Mouse (Mus musculus) Muller cell, postnatal 12 days (primary cell): ENCODE results near the gene Anapc4.

Experiments
- DNase-seq: peaks from one replicate; pipeline ENCODE4 v3.0.0-alpha.2; 2015; ENCODE audit errors: inconsistent ontology term

Anapc4 gene

GRCm38 (mm10) chr5:52833761-52834274, at the start of gene Anapc4:
Gene Anapc4 (plus strand): TSS chr5:52834012.
- peak; percentile 99 for DNase-seq

- peak; percentile 76 for DNase-seq
These were observed 47.1 kb upstream of the Anapc4 start for GRCm38 (mm10) chr5:52786556-52787322.

GRCm38 (mm10) chr5:52793230-52793629, 40.6 kb upstream of the Anapc4 start:
- DNase-seq: no peak

DNA sequence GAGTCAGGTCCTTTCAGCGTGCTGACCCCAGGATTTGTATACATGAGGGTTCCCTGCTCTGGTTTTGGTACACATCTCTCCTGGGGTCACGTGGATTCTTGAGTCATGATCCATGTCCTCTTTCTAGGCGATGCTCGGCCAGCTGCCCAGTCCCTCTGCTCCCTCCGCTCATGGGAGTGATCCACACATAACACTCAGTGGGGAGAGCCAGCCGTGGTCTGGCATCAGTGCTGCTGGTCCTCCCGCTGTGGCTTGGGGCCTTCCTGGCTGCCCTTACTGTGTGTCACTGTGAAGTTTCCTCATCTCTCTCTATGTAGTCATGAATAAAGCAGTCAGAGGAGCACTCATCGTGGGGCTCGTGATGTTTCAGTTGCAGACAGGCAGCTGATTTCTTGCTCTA, 39.7 kb upstream of the Anapc4 start:
- DNase-seq: peak; percentile 6

DNA sequence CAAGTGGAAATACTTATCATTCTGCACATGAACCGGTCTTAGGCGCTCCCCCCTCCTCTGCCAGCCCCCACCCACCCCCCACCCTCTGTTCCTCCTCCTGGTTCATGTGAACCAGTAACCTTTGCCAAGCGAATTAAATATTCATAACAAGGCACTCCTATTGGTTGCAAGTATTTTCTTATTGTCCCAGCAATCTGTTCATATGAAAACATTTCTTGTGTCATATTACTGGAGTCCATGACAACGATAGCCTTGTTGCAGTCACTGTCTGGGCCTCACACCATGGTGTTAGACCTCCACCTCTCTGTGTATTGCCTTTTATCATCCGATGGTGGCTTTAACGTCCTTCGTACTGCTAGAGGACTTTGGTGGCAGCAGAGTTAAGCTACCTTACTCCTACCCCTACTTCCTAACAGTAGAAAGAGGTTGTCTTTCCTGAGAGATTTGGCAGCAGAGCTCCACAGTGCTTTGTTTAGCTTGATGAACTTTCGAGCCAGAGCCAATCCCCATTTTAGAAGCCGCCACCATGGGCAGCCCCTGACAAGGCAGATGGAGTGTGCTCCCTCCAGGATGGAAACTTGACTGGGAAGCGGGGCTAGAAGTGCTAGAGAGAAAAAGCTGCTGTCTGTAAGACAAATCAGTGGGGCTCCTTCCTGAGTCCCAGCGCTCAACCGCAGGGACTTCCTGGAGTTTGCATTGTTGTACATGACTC, 34.4 kb upstream of the Anapc4 start:
- no peak for DNase-seq

- no peak for DNase-seq
These were observed 28.0 kb upstream of the Anapc4 start for GRCm38 (mm10) chr5:52805801-52806200.

- no peak for DNase-seq
These were observed 27.5 kb upstream of the Anapc4 start for GRCm38 (mm10) chr5:52806349-52806748.

GRCm38 (mm10) chr5:52807030-52807429, 26.8 kb upstream of the Anapc4 start:
- DNase-seq: no peak

GRCm38 (mm10) chr5:52810446-52810845, 23.4 kb upstream of the Anapc4 start:
- DNase-seq: no peak

DNA sequence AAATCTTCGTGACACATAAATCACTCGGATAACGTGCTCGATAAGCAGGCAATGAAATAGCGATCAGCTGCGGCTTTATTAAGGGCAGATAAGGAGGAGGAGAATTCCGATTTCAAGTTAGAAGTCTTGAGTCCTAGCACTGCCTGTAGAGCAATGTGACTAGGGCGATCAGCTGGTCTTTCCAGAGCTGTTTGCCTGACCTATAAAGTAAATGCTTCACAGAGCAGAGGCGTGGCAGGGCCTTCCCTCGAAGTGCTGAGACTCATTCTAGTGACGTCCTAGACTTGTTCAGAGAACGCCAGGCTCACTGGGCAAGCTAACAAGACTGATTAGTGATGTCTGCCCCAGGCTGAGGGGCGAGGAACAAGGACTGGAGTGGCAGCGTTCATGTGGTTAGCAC, 22.8 kb upstream of the Anapc4 start:
- no peak for DNase-seq

DNA sequence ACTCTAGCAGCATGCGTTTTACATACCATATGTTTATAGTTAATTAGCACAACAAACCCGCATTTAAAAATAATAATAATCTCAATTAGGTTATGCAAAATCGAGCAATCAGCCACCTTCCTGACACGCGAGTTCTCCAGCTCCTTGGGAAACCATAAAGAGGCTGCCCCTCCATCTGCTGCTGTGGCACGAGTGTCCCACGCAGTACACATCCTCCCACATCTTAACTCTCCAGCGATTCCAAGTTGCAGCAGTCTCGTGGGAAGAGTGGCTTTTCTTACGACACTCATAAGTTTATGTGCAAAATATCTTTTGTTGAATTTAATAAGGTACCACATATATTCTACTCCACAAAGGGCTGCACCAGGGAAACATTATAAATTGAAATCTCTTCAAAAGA, 21.4 kb upstream of the Anapc4 start:
- no peak for DNase-seq

- no peak for DNase-seq
These were observed 20.5 kb upstream of the Anapc4 start for GRCm38 (mm10) chr5:52813312-52813711.

DNA sequence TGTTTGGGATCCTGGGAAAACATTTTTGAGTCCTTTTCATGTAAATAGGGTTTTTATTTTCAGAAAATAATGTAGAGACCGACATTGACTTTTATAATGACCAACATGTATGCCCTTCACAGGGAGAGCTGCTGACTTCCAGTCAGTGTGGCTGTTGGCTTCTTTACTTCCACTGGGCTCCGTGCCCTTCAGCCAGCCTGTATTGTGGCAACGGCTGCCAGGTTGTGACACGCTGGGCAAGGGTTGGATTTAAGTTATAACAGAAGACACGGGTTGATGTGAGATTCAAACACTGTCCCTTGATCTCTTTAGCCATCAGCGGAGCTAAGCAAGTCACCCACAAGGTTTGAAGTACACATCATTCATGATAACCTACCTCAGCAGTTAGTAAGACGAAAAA, 15.1 kb upstream of the Anapc4 start:
- DNase-seq: no peak

GRCm38 (mm10) chr5:52821691-52822090, 12.1 kb upstream of the Anapc4 start:
- peak; percentile 43 for DNase-seq

- DNase-seq: no peak
These were observed 5.9 kb upstream of the Anapc4 start for GRCm38 (mm10) chr5:52827923-52828322.

DNA sequence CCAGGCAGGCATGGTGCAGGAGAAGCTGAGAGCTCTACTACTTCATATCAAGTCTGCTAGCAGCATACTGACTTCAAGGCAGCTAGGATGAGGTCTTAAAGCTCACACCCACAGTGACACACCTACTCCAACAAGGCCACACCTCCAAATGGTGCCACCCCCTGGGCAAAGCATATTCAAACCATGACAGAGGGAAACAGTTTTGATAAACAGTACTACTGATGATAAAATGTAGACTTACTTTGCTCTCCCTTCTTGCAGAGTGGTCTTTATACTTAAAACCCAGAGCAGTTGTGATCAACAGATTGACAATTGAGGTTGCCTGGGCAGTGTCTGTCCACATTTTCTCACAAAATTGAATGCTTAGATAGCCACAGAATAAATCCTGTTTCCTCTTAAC, 807 bp upstream of the Anapc4 start:
- no peak for DNase-seq

DNA sequence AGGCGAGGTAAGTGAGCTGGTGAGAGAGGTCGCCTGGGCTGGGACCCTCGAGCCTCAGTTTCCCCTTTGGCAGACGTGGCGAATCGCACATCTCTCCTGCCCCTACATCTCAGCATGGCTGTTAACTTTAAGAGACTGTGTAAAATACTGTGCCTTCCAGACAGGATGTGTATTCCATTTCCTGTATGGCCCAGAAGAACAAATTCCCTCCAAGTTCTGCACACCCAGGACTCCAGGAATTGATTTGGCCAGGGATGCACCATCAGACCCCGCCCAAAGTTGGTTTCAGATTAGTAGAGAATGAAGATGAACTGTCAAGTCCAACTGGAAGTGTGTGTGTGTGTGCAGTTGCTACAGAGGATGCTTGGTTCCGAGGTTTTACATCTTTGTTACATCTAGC, 574 bp downstream of the Anapc4 start:
- DNase-seq: no peak

GRCm38 (mm10) chr5:52844319-52844718, 10.5 kb downstream of the Anapc4 start:
- DNase-seq: no peak

GRCm38 (mm10) chr5:52855727-52856126, 21.9 kb downstream of the Anapc4 start:
- DNase-seq: no peak

DNA sequence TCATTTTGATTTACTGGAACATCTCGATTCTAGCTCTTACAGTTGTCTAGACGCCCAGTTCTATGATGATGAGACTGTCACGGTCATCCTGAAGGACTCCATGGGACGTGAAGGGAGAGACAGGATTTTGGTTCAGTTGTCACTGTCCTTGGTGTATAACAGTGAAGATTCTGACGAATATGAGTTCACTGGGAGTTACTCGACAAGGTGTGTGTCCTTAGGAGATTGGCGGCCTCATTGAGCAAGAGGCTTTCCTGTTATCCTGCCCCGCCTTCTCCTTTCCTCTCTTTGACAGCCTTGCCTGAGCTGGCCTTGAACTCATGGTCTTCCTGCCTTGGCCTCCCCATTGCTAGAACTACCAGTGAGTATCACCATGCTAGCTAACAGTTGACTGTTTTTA, 30.6 kb downstream of the Anapc4 start:
- DNase-seq: no peak

DNA sequence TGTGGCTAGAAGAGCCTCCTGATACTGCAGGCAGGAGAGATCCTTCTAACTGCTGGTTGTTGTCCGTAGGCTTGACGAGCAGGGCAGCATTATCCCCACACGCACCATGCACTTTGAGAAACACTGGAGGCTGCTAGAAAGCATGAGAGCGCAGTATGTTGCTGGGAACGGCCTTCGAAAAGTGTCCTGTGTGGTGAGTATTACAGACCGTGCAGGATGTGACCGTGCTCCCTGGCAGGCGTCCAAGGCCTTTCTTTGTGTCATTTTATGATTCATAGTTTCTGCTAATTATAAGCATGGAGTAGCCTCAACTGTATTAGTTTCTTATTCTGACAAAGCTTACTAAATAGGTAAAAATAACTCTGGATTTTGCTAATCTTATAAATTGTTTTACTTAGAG, 32.0 kb downstream of the Anapc4 start:
- peak; percentile 92 for DNase-seq

DNA sequence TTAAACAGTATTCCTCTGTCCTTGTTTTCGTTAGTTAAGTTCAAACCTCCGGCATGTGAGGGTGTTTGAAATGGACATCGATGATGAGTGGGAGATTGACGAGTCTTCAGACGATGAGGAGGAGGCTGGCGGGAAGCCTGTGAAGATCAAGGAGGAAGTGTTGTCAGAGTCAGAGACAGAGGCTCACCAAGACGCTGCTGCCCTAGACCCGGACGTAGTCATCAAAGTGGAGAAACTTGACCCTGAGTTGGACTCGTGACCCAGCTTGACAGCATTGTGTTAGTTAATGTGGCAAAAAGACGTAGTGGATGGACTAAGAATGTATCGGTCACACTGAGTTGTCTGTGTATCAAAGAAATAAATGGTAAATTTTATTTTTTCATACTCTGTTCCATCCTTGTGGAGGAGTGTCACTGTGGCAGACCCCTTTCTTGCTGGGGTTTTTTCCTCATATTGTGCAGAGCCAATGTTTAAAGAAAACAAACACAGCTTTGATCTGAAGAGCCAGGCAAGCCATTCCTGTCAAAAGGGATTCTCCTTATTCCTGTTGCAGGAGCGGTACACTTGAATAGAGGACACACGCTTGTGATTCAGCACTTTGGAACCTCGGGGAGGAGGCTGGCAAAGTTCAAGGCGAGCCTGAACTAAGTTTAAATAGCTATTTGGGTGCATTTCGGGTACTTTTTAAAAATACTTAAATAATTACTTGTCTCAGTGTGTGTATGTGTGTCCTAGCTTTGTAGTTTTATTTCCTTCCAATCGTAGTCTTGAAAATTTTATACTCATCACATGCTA, 32.7 kb downstream of the Anapc4 start:
- DNase-seq: peak; percentile 17
